Comparison of ENCODE assay signal across 9 mouse cellular contexts in the genomic region with DNA sequence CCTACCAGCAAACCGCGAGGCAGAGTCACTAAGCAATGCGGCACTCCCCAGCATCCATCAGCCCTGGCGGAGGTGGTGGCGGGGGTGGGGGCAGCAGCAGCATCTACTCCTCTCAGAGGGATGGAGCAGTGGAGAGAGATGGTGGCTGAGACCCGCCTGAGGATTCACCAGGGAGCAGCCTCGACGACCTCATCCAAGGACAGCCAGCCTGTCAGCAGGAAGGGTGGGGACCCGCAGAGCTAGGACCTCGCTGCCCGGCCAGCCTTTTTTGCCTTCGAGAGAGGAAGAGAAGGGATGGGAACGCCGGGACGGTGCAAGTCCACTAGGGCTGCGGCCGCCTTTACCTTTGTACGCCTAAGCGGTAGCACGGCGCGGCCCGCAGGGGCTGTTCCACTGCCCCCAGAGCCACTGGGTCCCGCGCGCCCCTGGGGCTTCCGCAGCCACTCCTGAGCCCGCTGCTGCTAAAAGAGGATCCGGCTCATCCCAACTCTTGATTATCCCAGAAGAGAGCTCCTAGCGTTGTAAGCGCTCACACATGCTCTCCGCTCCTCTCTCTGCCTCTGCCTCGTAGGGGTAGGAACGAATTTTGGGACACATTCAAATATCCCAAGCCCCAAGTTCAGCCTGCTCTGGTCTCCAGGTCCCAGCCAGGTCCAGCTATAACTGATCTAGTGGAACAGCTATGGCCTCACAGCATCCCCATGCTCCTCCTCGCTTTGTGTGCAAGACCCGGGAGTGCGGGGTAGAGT. TPM values are rescaled to one million over a fixed set of nuclear protein-coding genes. Genes with fewer than 3 reads are reported as not detected.
DNase-seq lines count a peak whose midpoint lies in the region; ATAC-seq lines count a peak whose summit lies in the region.
"Had no signal": no experiment of that assay in that cellular context is flagged by ENCODE, and none has a peak within 500 bp of the region (broad histone marks: within the 10 kb centered on the region; RNA-seq: fewer than 3 reads in every experiment).

A gene (minus strand): TSS at position 639 of the 749 bp plus-strand sequence.

- no peaks in the 10 kb centered on the region for H3K36me3 ChIP-seq in kidney, embryonic 15.5 days
- H3K36me3 ChIP-seq in embryonic facial prominence, embryonic 14.5 days (ENCODE audit: control insufficient read depth, insufficient read depth, low read length) = no peaks in the 10 kb centered on the region
- H3K36me3 ChIP-seq in hindbrain, embryonic 15.5 days = no peaks in the 10 kb centered on the region
- no peaks in the 10 kb centered on the region for H3K36me3 ChIP-seq in limb, embryonic 10.5 days

- H3K4me1 ChIP-seq in kidney, embryonic 15.5 days = peaks cover 7% of the 10 kb centered on the region
- H3K4me1 ChIP-seq in embryonic facial prominence, embryonic 14.5 days (ENCODE audit: control insufficient read depth, insufficient read depth, low read length) = no peaks in the 10 kb centered on the region; the same call in 1 of the 2 replicates
- peaks cover 21% of the 10 kb centered on the region for H3K4me1 ChIP-seq in hindbrain, embryonic 15.5 days (replicated peaks)
- H3K4me1 ChIP-seq in limb, embryonic 10.5 days = peaks cover 6% of the 10 kb centered on the region

- WGBS in kidney, embryonic 15.5 days = 2% methylated on average over 37 of the region's 37 CpGs
- WGBS in embryonic facial prominence, embryonic 14.5 days = 2% methylated on average over 30 of the region's 37 CpGs
- 1% methylated on average over 37 of the region's 37 CpGs for WGBS in hindbrain, embryonic 15.5 days
- WGBS in limb, embryonic 10.5 days = 2% methylated on average over 37 of the region's 37 CpGs

- DNase-seq in kidney, postnatal 14 days = no peak
- DNase-seq in adrenal gland, postnatal 10 days = peak; percentile 12
- peak; percentile 4 for DNase-seq in embryonic facial prominence, embryonic 14.5 days (ENCODE audit: low spot score)
- DNase-seq in limb, embryonic 10.5 days (ENCODE audit: low spot score) = peak; percentile 44
- DNase-seq in right cerebral cortex, postnatal 10 days (ENCODE audit: low spot score in 2 of 2) = peak; percentile 92 to 93

- peak within 1 kb of the TSS; percentile 14; the same call in 1 of the 2 replicates for H3K9ac ChIP-seq in kidney, embryonic 15.5 days
- peak within 1 kb of the TSS; percentile 53 for H3K9ac ChIP-seq in embryonic facial prominence, embryonic 14.5 days (ENCODE audit: low read depth, low read length)
- H3K9ac ChIP-seq in hindbrain, embryonic 15.5 days = peak within 1 kb of the TSS; percentile 84

- peak within 1 kb of the TSS; percentile 75 for H3K4me2 ChIP-seq in kidney, embryonic 15.5 days
- H3K4me2 ChIP-seq in embryonic facial prominence, embryonic 14.5 days (ENCODE audit: low read depth, low read length) = peak within 1 kb of the TSS; percentile 73
- peak within 1 kb of the TSS; percentile 79 for H3K4me2 ChIP-seq in hindbrain, embryonic 15.5 days

- H3K27ac ChIP-seq in kidney, embryonic 15.5 days = no peak within 1 kb of the TSS
- H3K27ac ChIP-seq in embryonic facial prominence, embryonic 14.5 days (replicated peaks; ENCODE audit: low read depth, low read length) = no peak within 1 kb of the TSS
- peak within 1 kb of the TSS; percentile 89 for H3K27ac ChIP-seq in hindbrain, embryonic 15.5 days (replicated peaks)
- H3K27ac ChIP-seq in limb, embryonic 10.5 days = peak within 1 kb of the TSS; percentile 42
- H3K27ac ChIP-seq: macrophage had no signal

- H3K9me3 ChIP-seq in kidney, embryonic 15.5 days (replicated peaks) = no peaks in the 10 kb centered on the region
- no peaks in the 10 kb centered on the region for H3K9me3 ChIP-seq in embryonic facial prominence, embryonic 14.5 days (ENCODE audit: control insufficient read depth, low read length)
- no peaks in the 10 kb centered on the region for H3K9me3 ChIP-seq in hindbrain, embryonic 15.5 days
- no peaks in the 10 kb centered on the region for H3K9me3 ChIP-seq in limb, embryonic 10.5 days (replicated peaks)

- peak within 1 kb of the TSS; percentile 41 for H3K4me3 ChIP-seq in kidney, embryonic 15.5 days (replicated peaks)
- H3K4me3 ChIP-seq in embryonic facial prominence, embryonic 14.5 days (ENCODE audit: low read depth, low read length) = peak within 1 kb of the TSS; percentile 39
- H3K4me3 ChIP-seq in hindbrain, embryonic 15.5 days = peak within 1 kb of the TSS; percentile 69
- H3K4me3 ChIP-seq in limb, embryonic 10.5 days = peak within 1 kb of the TSS; percentile 53

- peak; percentile 82 for ATAC-seq in kidney, embryonic 15.5 days (replicated peaks; ENCODE audit: low FRiP score)
- ATAC-seq in embryonic facial prominence, embryonic 14.5 days (ENCODE audit: low read depth) = peak; percentile 82
- ATAC-seq in hindbrain, embryonic 15.5 days (ENCODE audit: low FRiP score, low read depth) = peak; percentile 95
- ATAC-seq in inflammation-experienced regulatory T-cells, adult 6 months = no peak

- peaks cover 12% of the 10 kb centered on the region for H3K27me3 ChIP-seq in kidney, embryonic 15.5 days
- H3K27me3 ChIP-seq in embryonic facial prominence, embryonic 14.5 days (replicated peaks; ENCODE audit: control insufficient read depth, insufficient read depth, low read length) = peaks cover 7% of the 10 kb centered on the region
- no peaks in the 10 kb centered on the region for H3K27me3 ChIP-seq in hindbrain, embryonic 15.5 days
- H3K27me3 ChIP-seq in limb, embryonic 10.5 days (ENCODE audit: low read depth, poor library complexity, severe bottlenecking) = peaks cover 24% of the 10 kb centered on the region

RNA-seq across cellular contexts. Expression of the gene that starts here (rescaled TPM):
- polyA plus RNA-seq in kidney, embryonic 15.5 days (2015; fragmentation: Nextera tagmentation; extraction: Ambion mirVana) = 0.05 and 0.18 TPM in 2 replicates
- total RNA-seq in adrenal gland, postnatal 10 days (2021) = under 1 TPM; 0.51 to 0.88 TPM
- polyA plus RNA-seq in embryonic facial prominence, embryonic 14.5 days (2014; fragmentation: Nextera tagmentation; extraction: Ambion mirVana) = 0.39 and 0.43 TPM in 2 replicates
- 21.2 and 21.5 TPM in 2 replicates for polyA plus RNA-seq in hindbrain, embryonic 15.5 days (2015; fragmentation: Nextera tagmentation; extraction: Ambion mirVana)
- polyA plus RNA-seq in limb, embryonic 10.5 days (2016; fragmentation: Nextera tagmentation; extraction: Ambion mirVana) = not detected in 2 replicates
- polyA plus RNA-seq in inflammation-experienced regulatory T-cells, adult 6 months (2017; shearing (Covaris generic)) = under 1 TPM in 1 of 3 experiments, not detected in 2; 0.11 TPM
- polyA plus RNA-seq: macrophage had no signal

Comparison
In these comparisons a context has a peak if more than half of its experiments do, and no peak if none do; other contexts are left out.
1. RNA of the gene that starts here (polyA plus RNA-seq): 21.2 to 21.5 TPM in hindbrain, embryonic 15.5 days; 0.39 to 0.43 TPM in embryonic facial prominence, embryonic 14.5 days, 0.05 to 0.18 TPM in kidney, embryonic 15.5 days, not detected in limb, embryonic 10.5 days and 0.11 TPM in inflammation-experienced regulatory T-cells, adult 6 months; every median in the first group is over 10 times any median in the second.
2. Peak in ATAC-seq, H3K4me3 ChIP-seq, H3K9ac ChIP-seq and H3K4me2 ChIP-seq in kidney, embryonic 15.5 days; RNA of the gene not detected or under 1 TPM.
3. Peak in DNase-seq in adrenal gland, postnatal 10 days; RNA of the gene not detected or under 1 TPM.
4. Peak in DNase-seq, ATAC-seq, H3K4me3 ChIP-seq, H3K9ac ChIP-seq and H3K4me2 ChIP-seq in embryonic facial prominence, embryonic 14.5 days; RNA of the gene not detected or under 1 TPM.
5. Peak in DNase-seq, H3K4me3 ChIP-seq and H3K27ac ChIP-seq in limb, embryonic 10.5 days; RNA of the gene not detected or under 1 TPM.
6. H3K9ac ChIP-seq: peak in every context shown above with its lines; median percentile 84 in hindbrain, embryonic 15.5 days; 53 in embryonic facial prominence, embryonic 14.5 days; 14 in kidney, embryonic 15.5 days.
7. Peak in every context shown above with its lines, with median percentiles within 50 percentile points of each other: H3K4me2 ChIP-seq and H3K4me3 ChIP-seq.